Mouse (Mus musculus): ENCODE data around the gene Slc4a5.

- TF ChIP-seq CTCF (IDR thresholded peaks at IDR 0.05; ENCODE audit: control insufficient read depth, insufficient read depth, low read length): no peak
- TF ChIP-seq POLR2A (IDR thresholded peaks at IDR 0.05; ENCODE audit: borderline replicate concordance, control insufficient read depth, low read depth, low read length): no peak
Measured at GRCm38 (mm10) chr6:83312021-83312420, 92.4 kb downstream of the Slc4a5 start.

Measured in bone marrow, adult 2 months (tissue).